In the genomic region with DNA sequence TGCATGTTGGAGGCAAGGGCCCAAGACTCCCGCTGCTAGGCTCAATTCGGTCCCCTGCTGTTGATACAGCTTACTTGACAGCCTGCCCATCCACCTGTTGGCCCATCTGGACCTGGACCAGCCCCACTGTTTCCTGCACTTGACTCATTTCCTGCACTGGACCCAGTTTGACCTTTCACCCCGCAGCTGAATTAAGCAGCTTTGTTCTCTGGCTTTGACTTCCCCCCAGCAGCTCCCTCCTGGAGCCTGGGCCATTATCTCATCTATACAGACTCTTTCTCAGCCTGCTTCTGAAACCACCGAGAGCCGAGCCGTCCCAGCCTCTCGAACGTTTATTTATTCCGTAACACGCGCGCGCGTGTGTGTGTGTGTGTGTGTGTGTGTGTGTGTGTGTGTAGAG, we compare ENCODE assay signal across 8 mouse cellular contexts. TPM values are rescaled to one million over a fixed set of nuclear protein-coding genes. Genes with fewer than 3 reads are reported as not detected.
A peak's percentile ranks its signal among the peaks of the same experiment; 100 is the strongest.
DNase-seq lines count a peak whose midpoint lies in the region; ATAC-seq lines count a peak whose summit lies in the region.

No protein-coding gene starts in this region.

- DNase-seq in kidney, adult 18-20 months, result peak; percentile 30
- peak; percentile 6 for DNase-seq in embryonic facial prominence, embryonic 11.5 days (ENCODE audit: low spot score)
- DNase-seq in thymus, adult 18-20 months, result no peak
- no peak for DNase-seq in ovary, adult 18-20 months (ENCODE audit: low spot score)

- H3K9me3 ChIP-seq in kidney, embryonic 14.5 days (ENCODE audit: control insufficient read depth, low read length), result no peaks in the 10 kb centered on the region
- no peaks in the 10 kb centered on the region for H3K9me3 ChIP-seq in embryonic facial prominence, embryonic 11.5 days (replicated peaks; ENCODE audit: control insufficient read depth, low read length)
- no peaks in the 10 kb centered on the region for H3K9me3 ChIP-seq in intestine, embryonic 15.5 days

- no peak for ATAC-seq in kidney, embryonic 14.5 days (ENCODE audit: low FRiP score, low TSS enrichment)
- peak; percentile 61 for ATAC-seq in activated CD4-positive, CD25-positive, alpha-beta regulatory T cell, adult 4 months
- ATAC-seq in embryonic facial prominence, embryonic 11.5 days (replicated peaks; ENCODE audit: insufficient number of reproducible peaks, low FRiP score, low TSS enrichment, low read depth), result no peak
- peak; percentile 28; the same call in 1 of the 2 replicates for ATAC-seq in intestine, embryonic 15.5 days
- ATAC-seq in megakaryocyte-erythroid progenitor cell, adult 5-6 weeks (replicated peaks; ENCODE audit: low FRiP score, low TSS enrichment, poor library complexity, severe bottlenecking), result peak; percentile 96

- H3K27ac ChIP-seq in kidney, embryonic 14.5 days (ENCODE audit: low read depth, low read length), result no peak overlapping the region
- no peak overlapping the region for H3K27ac ChIP-seq in embryonic facial prominence, embryonic 11.5 days (replicated peaks; ENCODE audit: low read depth, low read length)
- no peak overlapping the region for H3K27ac ChIP-seq in intestine, embryonic 15.5 days

- H3K4me2 ChIP-seq in kidney, embryonic 14.5 days (replicated peaks; ENCODE audit: low read depth, low read length), result no peak overlapping the region
- H3K4me2 ChIP-seq in embryonic facial prominence, embryonic 11.5 days (ENCODE audit: low read depth, low read length), result no peak overlapping the region
- H3K4me2 ChIP-seq in intestine, embryonic 15.5 days (replicated peaks), result 0 out of 2 replicates have a peak overlapping the region, but pooled peaks have one; percentile 11

- H3K4me3 ChIP-seq in kidney, embryonic 14.5 days (ENCODE audit: low read length), result no peak overlapping the region
- H3K4me3 ChIP-seq in embryonic facial prominence, embryonic 11.5 days (ENCODE audit: low read depth, low read length), result no peak overlapping the region
- no peak overlapping the region for H3K4me3 ChIP-seq in intestine, embryonic 15.5 days (replicated peaks)

- H3K4me1 ChIP-seq in kidney, embryonic 14.5 days (ENCODE audit: control insufficient read depth, insufficient read depth, low read length), result no peaks in the 10 kb centered on the region
- H3K4me1 ChIP-seq in embryonic facial prominence, embryonic 11.5 days (ENCODE audit: control insufficient read depth, insufficient read depth, low read length), result no peaks in the 10 kb centered on the region
- peaks cover 3% of the 10 kb centered on the region for H3K4me1 ChIP-seq in intestine, embryonic 15.5 days (replicated peaks)

- no peaks in the 10 kb centered on the region for H3K27me3 ChIP-seq in kidney, embryonic 14.5 days (ENCODE audit: control insufficient read depth, insufficient read depth, low read length)
- no peaks in the 10 kb centered on the region for H3K27me3 ChIP-seq in embryonic facial prominence, embryonic 11.5 days (ENCODE audit: control insufficient read depth, insufficient read depth, low read length)
- H3K27me3 ChIP-seq in intestine, embryonic 15.5 days (replicated peaks), result no peaks in the 10 kb centered on the region

- H3K9ac ChIP-seq in kidney, embryonic 14.5 days (ENCODE audit: low read depth, low read length), result no peak overlapping the region
- no peak overlapping the region for H3K9ac ChIP-seq in embryonic facial prominence, embryonic 11.5 days (replicated peaks; ENCODE audit: low read length)
- no peak overlapping the region for H3K9ac ChIP-seq in intestine, embryonic 15.5 days

- H3K36me3 ChIP-seq in kidney, embryonic 14.5 days (ENCODE audit: control insufficient read depth, insufficient read depth, low read length), result no peaks in the 10 kb centered on the region
- H3K36me3 ChIP-seq in embryonic facial prominence, embryonic 11.5 days (replicated peaks; ENCODE audit: control insufficient read depth, insufficient read depth, low read depth, low read length), result no peaks in the 10 kb centered on the region
- no peaks in the 10 kb centered on the region for H3K36me3 ChIP-seq in intestine, embryonic 15.5 days

- WGBS in kidney, embryonic 14.5 days, result 57% methylated on average over 14 of the region's 14 CpGs
- 52% methylated on average over 14 of the region's 14 CpGs for WGBS in embryonic facial prominence, embryonic 11.5 days
- WGBS in intestine, embryonic 15.5 days, result 35% methylated on average over 14 of the region's 14 CpGs

RNA-seq across cellular contexts. Expression of a gene that starts 3.9 kb away (rescaled TPM):
- polyA plus RNA-seq in kidney, embryonic 14.5 days (2014; fragmentation: Nextera tagmentation; extraction: Ambion mirVana), result 0.93 and 1.3 TPM in 2 replicates
- 1 to 10 TPM in 1 of 2 experiments, not detected in 1; 1.0 TPM for polyA plus RNA-seq in activated CD4-positive, CD25-positive, alpha-beta regulatory T cell, adult 4 months (2017; shearing (Covaris generic))
- polyA plus RNA-seq in embryonic facial prominence, embryonic 11.5 days (2014; fragmentation: Nextera tagmentation; extraction: Ambion mirVana), result 0.07 and 0.25 TPM in 2 replicates
- polyA plus RNA-seq in intestine, embryonic 15.5 days (2015; fragmentation: Nextera tagmentation; extraction: Ambion mirVana), result 0.88 and 1.9 TPM in 2 replicates
- not detected in 2 replicates for total RNA-seq in megakaryocyte-erythroid progenitor cell, adult 5-6 weeks (2014; fragmentation: Nextera tagmentation)
- 0.19 and 0.50 TPM in 2 replicates for total RNA-seq in megakaryocyte-erythroid progenitor cell, adult 5-6 weeks (2017)

Comparison
In these comparisons a context has a peak if more than half of its experiments do, and no peak if none do; other contexts are left out.
1. DNase-seq: peak in kidney, adult 18-20 months (single experiment) and embryonic facial prominence, embryonic 11.5 days (single experiment); none in thymus, adult 18-20 months (0 of 2) and ovary, adult 18-20 months (single experiment).
2. ATAC-seq: peak in activated CD4-positive, CD25-positive, alpha-beta regulatory T cell, adult 4 months (single experiment), intestine, embryonic 15.5 days (single experiment) and megakaryocyte-erythroid progenitor cell, adult 5-6 weeks (single experiment); none in kidney, embryonic 14.5 days (single experiment) and embryonic facial prominence, embryonic 11.5 days (single experiment).